Mouse (Mus musculus): ENCODE measurements around the gene Tlnrd1.

Gene Tlnrd1

GRCm38 (mm10) chr7:83842486-83843259 is 41.4 kb downstream of the Tlnrd1 start:
- DNase-seq (ENCODE audit: low spot score), result no peak

GRCm38 (mm10) chr7:83840076-83840475 is 44.0 kb downstream of the Tlnrd1 start:
- DNase-seq (ENCODE audit: low spot score), result no peak

GRCm38 (mm10) chr7:83838525-83839224 is 45.4 kb downstream of the Tlnrd1 start:
- DNase-seq (ENCODE audit: low spot score), result no peak
